Mouse (Mus musculus): ENCODE results near the gene 5530401A14Rik. TPM values are rescaled to one million over a fixed set of nuclear protein-coding genes. Genes with fewer than 3 reads are reported as not detected.

5530401A14Rik gene
- polyA plus RNA-seq, 1 experiment from 2014 or later = 0.25 TPM

Other genes starting within 250 kb of the 5530401A14Rik start
- 1.3 and 1.7 TPM in 2 replicates for gene Asic2, start 107.8 kb downstream of the 5530401A14Rik start, polyA plus RNA-seq (2014; fragmentation: Nextera tagmentation; extraction: Ambion mirVana)
- gene Ccl2, start 174.9 kb downstream of the 5530401A14Rik start, polyA plus RNA-seq (2014; fragmentation: Nextera tagmentation; extraction: Ambion mirVana) = 2.3 and 2.4 TPM in 2 replicates
- gene Gm17268, start 177.9 kb downstream of the 5530401A14Rik start, polyA plus RNA-seq (2014; fragmentation: Nextera tagmentation; extraction: Ambion mirVana) = not detected in 2 replicates
- gene Ccl7, start 185.0 kb downstream of the 5530401A14Rik start, polyA plus RNA-seq (2014; fragmentation: Nextera tagmentation; extraction: Ambion mirVana) = 1.0 TPM in 1 of 2 replicates, not detected in the other
- gene Ccl11, start 197.2 kb downstream of the 5530401A14Rik start, polyA plus RNA-seq (2014; fragmentation: Nextera tagmentation; extraction: Ambion mirVana) = not detected in 2 replicates
- 1.1 and 1.2 TPM in 2 replicates for gene Ccl12, start 241.2 kb downstream of the 5530401A14Rik start, polyA plus RNA-seq (2014; fragmentation: Nextera tagmentation; extraction: Ambion mirVana)